Mouse (Mus musculus): Measurements from ENCODE around the gene Gm5127. TPM values are rescaled to one million over a fixed set of nuclear protein-coding genes. Genes with fewer than 3 reads are reported as not detected.

Gm5127 gene
- total RNA-seq, 1 experiment from 2014 or later = not detected

DNA sequence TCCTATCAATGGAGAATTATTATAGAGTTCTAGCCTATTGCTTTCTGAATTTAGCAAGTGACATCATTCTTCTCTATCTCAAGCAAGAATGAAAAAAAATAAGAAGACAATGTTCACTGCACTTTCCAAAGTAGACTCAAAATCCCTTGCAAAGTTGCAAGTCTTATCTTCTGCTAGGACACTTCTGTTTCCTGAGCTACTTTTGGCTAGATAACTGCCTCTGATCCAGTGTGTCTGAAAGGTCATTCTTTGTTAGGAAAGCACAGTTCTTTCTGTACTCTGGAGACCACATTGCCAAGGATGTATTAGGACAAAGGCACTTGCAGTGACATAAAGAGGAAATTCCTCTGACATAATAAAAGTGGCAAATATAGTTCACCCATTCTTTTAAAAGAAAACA, 159.3 kb downstream of the Gm5127 start:
- no peak for ATAC-seq (replicated peaks in 1 of 2; ENCODE audit: insufficient read depth in 1 of 2, low FRiP score in 2 of 2, low TSS enrichment in 1 of 2, low read depth in 1 of 2, poor library complexity in 2 of 2, severe bottlenecking in 2 of 2)

DNA sequence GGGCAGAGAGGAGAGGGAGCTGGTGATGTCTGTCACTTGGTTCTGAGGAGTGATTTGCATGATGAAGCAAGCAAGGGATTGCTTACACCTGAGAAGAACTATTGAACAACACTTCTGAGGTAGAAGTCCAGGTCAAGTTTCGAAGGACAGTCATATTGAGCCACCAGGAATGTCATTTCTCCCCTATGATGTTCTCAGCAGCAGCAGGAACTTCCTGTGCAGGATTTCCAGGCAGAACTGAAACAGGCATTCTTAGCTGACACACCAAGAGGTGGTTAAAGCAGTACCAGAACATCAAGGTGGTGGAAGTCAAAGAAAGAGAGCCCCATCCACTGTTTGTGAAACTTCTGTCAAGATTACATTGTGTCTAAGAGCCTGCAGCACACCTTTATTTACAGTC, 172.3 kb downstream of the Gm5127 start:
- no peak for ATAC-seq (replicated peaks in 1 of 2; ENCODE audit: insufficient read depth in 1 of 2, low FRiP score in 2 of 2, low TSS enrichment in 1 of 2, low read depth in 1 of 2, poor library complexity in 2 of 2, severe bottlenecking in 2 of 2)

Other genes with a start within 250 kb of the Gm5127 start
- gene Fndc3c1, start 97.8 kb upstream of the Gm5127 start, total RNA-seq (2017) = not detected in 2 replicates
- gene Cysltr1, start 20.5 kb downstream of the Gm5127 start, total RNA-seq (2017) = 0.30 and 1.5 TPM in 2 replicates